Mouse (Mus musculus) hindbrain, postnatal 0 days (tissue): Measurements from ENCODE around the gene Mvb12b. TPM values are rescaled to one million over a fixed set of nuclear protein-coding genes. Genes with fewer than 3 reads are reported as not detected.
A peak's percentile ranks its signal among the peaks of the same experiment; 100 is the strongest.

Experiments used
- ATAC-seq: fragments of 200-750 bp; cut with Nextera tagmentation; 2 replicates; pipeline ENCODE4 v1.8.0; 2017; ENCODE audit warnings: mild to moderate bottlenecking, moderate TSS enrichment, moderate library complexity
- DNase-seq: peaks from one replicate; pipeline ENCODE4 v3.0.0-alpha.2; 2015; ENCODE audit warnings: low spot score
- H3K27ac ChIP-seq: fragments of 300-500 bp; sonication (generic); 2 replicates; pipeline ENCODE4 v1.5.1; 2014; ENCODE audit warnings: mild to moderate bottlenecking
- H3K27me3 ChIP-seq: fragments of 300-500 bp; sonication (generic); 2 replicates; pipeline ENCODE4 v1.6.1; 2014; ENCODE audit warnings: low read length, mixed read lengths; ENCODE audit not compliant: insufficient read depth
- H3K36me3 ChIP-seq: fragments of 300-500 bp; sonication (generic); 2 replicates; pipeline ENCODE4 v1.6.1; 2014; ENCODE audit warnings: low read length, mixed read lengths; ENCODE audit not compliant: insufficient read depth
- H3K4me1 ChIP-seq: fragments of 300-500 bp; sonication (generic); 2 replicates; pipeline ENCODE4 v1.6.1; 2014; ENCODE audit warnings: antibody characterized with exemption, low read length, mixed read lengths; ENCODE audit not compliant: insufficient read depth
- H3K4me2 ChIP-seq: fragments of 300-500 bp; sonication (generic); 2 replicates; pipeline ENCODE4 v1.6.1; 2014; ENCODE audit warnings: low read depth, mild to moderate bottlenecking, low read length, moderate library complexity, mixed read lengths
- H3K4me3 ChIP-seq: fragments of 300-500 bp; sonication (generic); 2 replicates; pipeline ENCODE4 v1.5.1; 2014; ENCODE audit warnings: low read length
- H3K9ac ChIP-seq: fragments of 300-500 bp; sonication (generic); replicated peaks from 2 replicates; pipeline ENCODE4 v1.6.1; 2014; ENCODE audit warnings: mild to moderate bottlenecking, low read length, moderate library complexity, mixed read lengths
- H3K9me3 ChIP-seq: fragments of 300-500 bp; sonication (generic); 2 replicates; pipeline ENCODE4 v1.6.1; 2016; ENCODE audit warnings: low read length, mixed read lengths
- CTCF ChIP-seq: IDR thresholded peaks from 2 replicates; pipeline ENCODE4 v1.5.1; 2016; ENCODE audit warnings: antibody characterized with exemption, control low read depth, low read depth
- WGBS: fragments of 180-500 bp; shearing (Covaris S2); extraction: QIAGEN DNeasy Blood & Tissue Kit; methylation state at CpG from one replicate; pipeline ENCODE4 v1.1.7; 2014; 5-methylcytosine and 5-hydroxymethylcytosine counted together
- polyA plus RNA-seq: library from polyadenylated mRNA; unstranded; fragments of >200 nt; fragmentation: Nextera tagmentation; extraction: Ambion mirVana; gene quantifications from 2 replicates; pipeline ENCODE4 v1.2.1, GENCODE M21; 2015
- total RNA-seq: library from RNA; depleted of rRNA; stranded (reverse); fragments of >200 nt; gene quantifications from 2 replicates; pipeline ENCODE4 v1.2.3, GENCODE M21; 2014; rRNA removed

Mvb12b gene
- total RNA-seq, result 134 and 142 TPM in 2 replicates
- 55.4 and 64.1 TPM in 2 replicates for polyA plus RNA-seq

DNA sequence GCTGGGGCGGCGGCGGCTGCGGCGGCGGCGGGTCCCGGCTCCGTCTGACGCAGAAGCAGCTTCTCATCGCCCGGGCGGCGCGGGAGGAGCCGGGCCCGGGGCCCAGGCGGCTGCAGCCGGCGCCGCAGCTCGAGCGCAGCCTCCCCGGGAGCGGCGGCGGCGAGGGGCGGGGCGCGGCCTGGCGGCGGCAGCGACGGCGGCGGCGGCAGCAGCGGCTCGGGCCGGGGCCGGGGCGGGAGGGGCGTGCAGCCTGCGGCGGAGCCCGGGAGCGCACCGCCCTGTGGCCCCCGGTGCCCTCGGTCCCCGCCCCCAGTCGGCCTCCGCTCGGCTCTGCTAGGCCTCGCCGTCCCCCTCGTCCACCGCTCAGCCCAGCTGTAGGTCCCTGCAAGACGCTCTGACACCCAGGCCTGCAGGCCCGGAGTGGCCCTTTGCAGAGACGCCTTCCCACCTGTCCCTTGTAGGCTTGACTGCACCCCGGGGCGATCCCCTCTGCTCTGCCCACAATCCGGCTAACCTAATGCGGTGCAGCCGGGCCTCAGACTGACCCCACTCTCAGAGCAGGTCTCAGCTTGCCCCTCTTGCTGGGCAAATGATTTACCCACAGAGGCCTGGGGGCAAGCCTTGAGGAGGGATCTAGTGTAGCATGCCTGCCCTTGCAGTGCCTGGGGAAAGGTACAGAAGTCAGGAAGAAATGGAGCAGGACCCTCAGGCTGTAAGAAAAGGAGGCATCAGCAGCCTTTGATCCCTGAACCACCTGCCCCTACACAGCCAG is at the start of gene Mvb12b:
Mvb12b (minus strand) TSS at position 619 of the 772 bp plus-strand sequence.
- Histone ChIP-seq H3K9me3 (no peaks in the 10 kb centered on the region), H3K4me3 (peak within 1 kb of the TSS; percentile 82), H3K36me3 (no peaks in the 10 kb centered on the region), H3K4me2 (peak within 1 kb of the TSS; percentile 93), H3K27ac (peak within 1 kb of the TSS; percentile 99), H3K4me1 (peaks cover 26% of the 10 kb centered on the region), H3K27me3 (no peaks in the 10 kb centered on the region), H3K9ac (peak within 1 kb of the TSS; percentile 99)
- WGBS, result under 1% methylated on average over 25 of the region's 67 CpGs
- ATAC-seq (peak; percentile 74), DNase-seq (peak; percentile 73)
- no peak for TF ChIP-seq CTCF

- H3K27ac ChIP-seq, result no peak overlapping the region
- no peaks in the 10 kb centered on the region for H3K27me3 ChIP-seq
- H3K4me3 ChIP-seq, result no peak overlapping the region
- WGBS, result 22% methylated on average over 9 of the region's 9 CpGs
- no peak overlapping the region for H3K9ac ChIP-seq
- TF ChIP-seq CTCF, result no peak
- H3K36me3 ChIP-seq, result no peaks in the 10 kb centered on the region
- H3K4me2 ChIP-seq, result 0 out of 2 replicates have a peak overlapping the region, but pooled peaks have one; percentile 27
- no peak for ATAC-seq
- no peaks in the 10 kb centered on the region for H3K9me3 ChIP-seq
- H3K4me1 ChIP-seq, result no peaks in the 10 kb centered on the region
- DNase-seq, result peak; percentile 56
Observed at GRCm38 (mm10) chr2:33935756-33936155, 48.0 kb upstream of the Mvb12b start.

- H3K9ac ChIP-seq, result no peak overlapping the region
- H3K27ac ChIP-seq, result no peak overlapping the region
- ATAC-seq (peak; percentile 62), DNase-seq (peak; percentile 8)
- no peaks in the 10 kb centered on the region for H3K27me3 ChIP-seq
- no peaks in the 10 kb centered on the region for H3K9me3 ChIP-seq
- no peak for TF ChIP-seq CTCF
- H3K4me2 ChIP-seq, result no peak overlapping the region
- H3K36me3 ChIP-seq, result no peaks in the 10 kb centered on the region
- H3K4me1 ChIP-seq, result no peaks in the 10 kb centered on the region
- WGBS, result 69% methylated on average over 10 of the region's 10 CpGs
- no peak overlapping the region for H3K4me3 ChIP-seq
Observed at GRCm38 (mm10) chr2:33933606-33934510, 46.1 kb upstream of the Mvb12b start.

DNA sequence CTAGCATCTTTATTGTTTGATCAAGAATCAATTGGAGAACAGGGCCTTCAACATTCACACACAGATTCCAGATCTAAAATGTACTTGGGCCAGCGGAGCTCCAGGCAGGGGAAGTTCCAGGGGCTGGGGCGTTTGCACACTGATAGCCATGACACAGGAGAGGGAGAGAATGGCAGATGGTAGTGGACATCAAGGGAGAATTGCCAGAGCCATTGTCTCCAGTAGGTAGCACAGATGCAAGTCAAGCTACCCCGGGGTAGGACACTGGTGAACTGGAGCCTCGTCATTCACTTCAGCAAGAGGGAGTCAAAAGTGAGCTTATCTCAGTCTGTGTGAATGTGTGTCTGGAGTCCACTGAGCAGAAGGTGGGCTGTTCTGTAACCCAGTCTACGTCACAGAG is 43.4 kb upstream of the Mvb12b start:
- no peak overlapping the region for H3K4me3 ChIP-seq
- no peaks in the 10 kb centered on the region for H3K36me3 ChIP-seq
- H3K27me3 ChIP-seq, result no peaks in the 10 kb centered on the region
- no peaks in the 10 kb centered on the region for H3K9me3 ChIP-seq
- no peaks in the 10 kb centered on the region for H3K4me1 ChIP-seq
- no peak for DNase-seq
- 66% methylated on average over 5 of the region's 5 CpGs for WGBS
- no peak overlapping the region for H3K9ac ChIP-seq
- ATAC-seq, result no peak
- no peak overlapping the region for H3K27ac ChIP-seq
- no peak overlapping the region for H3K4me2 ChIP-seq
- TF ChIP-seq CTCF, result no peak

DNA sequence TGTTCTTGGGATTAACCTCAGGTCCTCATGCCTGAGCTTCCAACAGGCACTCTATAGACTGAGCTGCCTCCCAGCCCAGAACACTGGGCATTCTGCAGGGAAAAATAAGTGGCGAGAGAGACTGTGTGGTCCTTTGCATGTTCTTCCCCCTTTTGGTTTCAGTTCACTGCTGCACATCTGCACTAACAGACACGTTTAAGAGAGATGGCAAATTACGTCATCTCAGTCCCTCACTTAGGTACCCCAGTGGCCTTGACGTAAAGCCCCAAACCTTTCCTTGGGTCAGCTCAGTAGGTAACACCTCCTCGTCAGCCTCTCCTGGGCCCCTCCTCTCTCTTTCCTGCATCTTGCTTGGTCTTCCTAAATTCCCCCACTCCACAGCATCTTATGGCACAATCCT is 37.5 kb upstream of the Mvb12b start:
- Histone ChIP-seq H3K27me3 (no peaks in the 10 kb centered on the region), H3K4me2 (no peak overlapping the region), H3K36me3 (no peaks in the 10 kb centered on the region), H3K9ac (no peak overlapping the region), H3K4me3 (no peak overlapping the region), H3K27ac (no peak overlapping the region), H3K9me3 (no peaks in the 10 kb centered on the region), H3K4me1 (peaks cover 3% of the 10 kb centered on the region; the same call in 1 of the 2 replicates)
- no peak for TF ChIP-seq CTCF
- no peak for ATAC-seq
- no peak for DNase-seq
- 75% methylated on average over 5 of the region's 5 CpGs for WGBS

- no peak for TF ChIP-seq CTCF
- Histone ChIP-seq H3K4me1 (peaks cover 3% of the 10 kb centered on the region; the same call in 1 of the 2 replicates), H3K27me3 (no peaks in the 10 kb centered on the region), H3K4me3 (no peak overlapping the region), H3K27ac (no peak overlapping the region), H3K36me3 (no peaks in the 10 kb centered on the region), H3K9ac (no peak overlapping the region), H3K4me2 (no peak overlapping the region), H3K9me3 (no peaks in the 10 kb centered on the region)
- DNase-seq (no peak), ATAC-seq (no peak)
- WGBS, result 63% methylated on average over 5 of the region's 5 CpGs
Observed at GRCm38 (mm10) chr2:33923482-33923881, 35.7 kb upstream of the Mvb12b start.
